Mouse (Mus musculus): ENCODE measurements around the gene Hexim1.
A peak's percentile ranks its signal among the peaks of the same experiment; 100 is the strongest.

Hexim1 gene

GRCm38 (mm10) chr11:103098531-103099190 lies 17.4 kb upstream of the Hexim1 start:
- peak; percentile 28 for DNase-seq

- DNase-seq, result peak; percentile 13
These were observed 16.6 kb upstream of the Hexim1 start for GRCm38 (mm10) chr11:103099352-103099940.

DNA sequence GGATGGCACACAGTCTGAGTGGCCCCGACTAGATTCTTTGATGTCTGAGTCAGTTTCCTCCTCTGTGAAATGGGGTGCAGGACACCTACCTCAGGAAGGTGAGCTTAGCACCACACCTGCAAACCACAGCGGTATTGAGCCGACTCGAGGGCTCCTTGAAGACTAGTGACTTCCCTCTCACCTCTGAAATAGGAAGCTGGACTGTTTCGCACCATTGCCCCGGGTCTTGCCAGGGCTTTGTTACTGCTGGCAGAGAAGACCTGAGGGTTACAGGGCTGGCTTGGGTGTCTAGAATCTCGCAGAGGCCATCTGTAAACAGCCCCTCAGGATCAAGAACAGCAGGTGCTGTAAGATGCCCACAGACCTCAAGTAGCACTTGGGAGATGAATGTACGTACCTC lies 15.7 kb upstream of the Hexim1 start:
- peak; percentile 35 for DNase-seq

DNA sequence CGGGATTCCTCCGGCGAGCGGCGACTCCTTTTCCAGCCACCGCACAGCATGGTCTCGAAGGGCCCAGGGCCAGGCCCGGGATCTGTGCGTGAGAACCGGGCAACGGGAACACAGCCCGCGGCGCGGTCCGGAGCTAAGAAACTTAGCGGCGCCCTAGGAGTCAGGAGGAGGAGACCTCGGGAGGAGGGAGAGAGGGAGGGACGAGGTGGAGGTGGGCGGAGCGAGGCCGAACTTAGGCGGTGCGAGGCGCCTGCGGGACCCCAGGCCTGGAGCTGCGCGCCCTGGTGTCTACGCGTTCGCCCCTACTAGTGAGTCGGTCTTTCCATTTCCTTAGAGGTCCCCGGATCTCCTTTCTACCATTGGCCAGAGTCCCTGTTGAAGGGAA lies 14.6 kb upstream of the Hexim1 start, which contains the start of the genes Plcd3 and Acbd4:
Gene Plcd3, minus strand, starts transcription at position 178 of the 385 bp plus-strand sequence.
Gene Acbd4, plus strand, starts transcription at position 202 of the 385 bp plus-strand sequence.
- DNase-seq, result peak; percentile 87

DNA sequence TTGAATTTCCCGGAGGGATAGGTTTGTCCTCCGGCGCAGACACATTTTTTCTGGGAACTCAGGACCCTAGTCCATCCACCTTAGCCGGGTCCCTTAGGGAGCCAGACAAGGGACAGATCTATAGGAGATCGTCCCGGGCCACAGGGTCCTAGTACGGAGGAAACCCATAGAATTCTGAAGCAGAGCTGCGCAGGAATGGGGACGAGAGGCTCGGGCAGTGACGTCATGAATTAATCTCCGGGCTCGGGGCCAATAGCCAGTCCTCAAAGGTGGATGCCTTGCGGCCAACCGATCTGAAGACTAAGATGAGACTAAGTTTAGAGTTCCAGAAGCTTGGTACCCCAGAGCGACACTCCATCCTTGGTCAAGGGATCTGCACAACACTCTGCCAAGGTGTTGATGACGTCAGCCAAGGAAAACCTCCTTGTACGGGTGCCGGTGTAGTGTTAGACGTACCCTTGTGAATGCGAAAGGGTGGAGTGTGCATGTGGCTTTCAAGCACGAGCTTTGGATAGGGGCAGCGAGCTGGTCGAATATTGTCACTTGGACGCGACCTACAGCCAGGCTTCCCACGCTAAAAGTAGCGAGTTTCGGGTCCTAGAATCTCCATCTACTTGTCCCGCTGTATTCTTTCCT lies 14.0 kb upstream of the Hexim1 start:
- peak; percentile 82 for DNase-seq

DNA sequence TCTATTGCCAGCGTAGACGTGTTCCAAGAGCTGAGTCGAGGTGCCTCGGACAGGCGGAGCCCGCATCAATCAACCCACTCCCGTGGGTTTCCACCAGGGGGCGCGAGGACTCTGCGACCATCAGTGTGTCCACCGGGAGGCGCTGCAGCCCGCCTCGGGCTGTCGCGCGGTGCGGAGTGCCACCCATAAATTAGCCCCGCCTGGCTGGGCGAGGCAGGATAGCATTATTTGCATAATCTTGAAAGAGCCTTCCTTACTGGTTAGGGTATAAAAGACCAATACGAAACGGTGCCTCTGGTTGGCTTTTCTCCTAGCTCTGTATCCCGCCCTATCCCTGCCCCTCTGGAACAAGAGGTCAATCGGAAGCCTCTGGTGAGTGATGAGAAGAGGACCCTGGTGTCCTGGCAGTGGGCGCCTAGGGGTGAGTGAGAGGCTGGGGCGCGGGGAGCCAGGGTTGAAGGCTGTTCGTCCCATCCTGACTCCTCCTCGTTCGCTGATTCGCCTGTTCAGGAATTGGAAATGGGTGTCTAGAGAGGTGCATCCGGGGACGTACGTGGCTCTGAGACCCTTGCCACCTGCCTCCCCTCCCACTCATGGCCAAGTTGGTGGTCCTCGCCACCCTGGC lies 13.2 kb upstream of the Hexim1 start:
- DNase-seq, result peak; percentile 98

DNA sequence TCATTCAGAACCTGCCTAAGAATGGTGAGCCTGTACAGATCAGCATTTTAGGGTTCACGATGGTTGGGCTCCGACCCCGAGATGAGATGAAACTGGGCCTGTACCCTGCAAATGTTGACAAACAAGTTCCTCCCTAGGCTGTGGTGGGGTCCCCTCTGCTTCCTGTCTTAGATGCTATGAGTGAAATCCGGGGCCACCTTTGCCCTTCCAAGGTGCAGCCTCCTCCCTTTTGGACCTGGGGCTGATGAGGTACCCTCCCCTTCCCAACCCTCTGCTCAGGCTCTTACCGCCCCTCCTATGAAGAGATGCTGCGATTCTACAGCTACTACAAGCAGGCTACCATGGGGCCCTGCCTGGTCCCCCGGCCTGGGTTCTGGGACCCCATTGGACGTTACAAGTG lies 12.4 kb upstream of the Hexim1 start:
- DNase-seq, result peak; percentile 59

- DNase-seq, result no peak
These were observed 11.6 kb upstream of the Hexim1 start for GRCm38 (mm10) chr11:103104469-103104868.

DNA sequence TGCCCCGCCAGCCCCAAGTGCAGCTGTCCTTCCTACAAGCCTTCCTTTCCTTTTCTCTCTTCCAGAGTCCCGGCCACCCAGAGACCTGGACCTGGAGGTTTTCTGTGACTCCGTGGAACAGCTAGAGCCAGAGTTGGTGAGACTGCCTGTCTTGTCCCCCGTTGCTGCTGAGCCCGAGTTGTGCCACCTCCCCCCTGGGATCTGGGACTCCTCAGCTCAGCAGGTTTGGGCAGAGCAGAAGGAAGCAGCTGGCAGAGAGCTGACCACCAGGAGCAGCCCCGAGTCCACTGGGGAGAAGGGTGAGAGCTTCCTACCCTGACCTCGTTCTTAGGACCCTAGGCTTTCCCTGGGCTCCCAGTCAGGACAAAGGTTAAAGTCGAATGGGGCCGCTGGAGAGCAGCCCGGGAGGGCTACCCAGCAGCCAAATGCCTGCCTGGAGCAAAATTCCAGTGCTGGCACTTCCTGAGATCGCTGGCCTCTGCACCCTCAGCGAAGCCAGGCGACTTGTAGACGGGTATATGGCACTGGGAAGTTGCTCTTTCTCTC lies 10.8 kb upstream of the Hexim1 start:
- peak; percentile 90 for DNase-seq

DNA sequence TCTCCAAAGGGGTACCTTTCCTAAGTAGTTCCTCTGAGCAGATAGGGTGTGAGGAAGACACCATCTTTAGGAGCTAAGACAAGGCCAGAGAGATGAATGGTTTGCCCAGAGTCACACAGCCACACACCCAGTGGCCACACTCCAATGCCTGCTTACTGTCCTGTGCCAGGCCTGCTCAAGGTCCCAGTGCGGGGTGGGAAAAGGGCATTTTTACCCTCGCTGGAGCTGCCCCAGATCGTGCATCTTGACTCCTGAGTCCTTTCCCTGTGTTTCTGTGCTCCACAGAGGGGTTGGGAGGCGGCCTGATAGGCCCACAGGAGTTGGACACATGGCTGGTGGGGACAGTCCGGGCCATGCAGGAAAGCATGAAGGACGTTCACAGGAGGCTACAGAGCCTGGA lies 10.2 kb upstream of the Hexim1 start:
- no peak for DNase-seq

DNA sequence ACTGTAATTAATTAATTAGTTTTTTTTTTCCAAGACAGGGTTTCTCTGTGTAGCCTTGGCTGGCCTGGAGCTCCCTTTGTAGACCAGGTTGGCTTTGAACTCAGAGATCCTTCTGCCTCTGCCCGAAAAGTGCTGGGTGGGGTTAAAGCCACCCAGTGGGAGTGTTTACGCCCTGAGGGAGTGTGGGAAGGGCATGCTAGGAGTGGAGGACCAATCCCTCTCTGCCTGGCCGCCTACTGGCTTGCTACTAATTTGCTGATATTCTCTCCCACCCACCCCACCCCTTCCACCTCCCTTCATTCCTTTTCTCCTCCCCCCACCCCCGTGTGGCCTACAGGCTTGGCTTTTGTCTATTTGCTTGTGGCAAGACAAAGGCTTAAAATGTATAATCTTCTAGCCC lies 9.6 kb upstream of the Hexim1 start:
- no peak for DNase-seq

- peak; percentile 49 for DNase-seq
These were observed 4.7 kb upstream of the Hexim1 start for GRCm38 (mm10) chr11:103111301-103111700.

DNA sequence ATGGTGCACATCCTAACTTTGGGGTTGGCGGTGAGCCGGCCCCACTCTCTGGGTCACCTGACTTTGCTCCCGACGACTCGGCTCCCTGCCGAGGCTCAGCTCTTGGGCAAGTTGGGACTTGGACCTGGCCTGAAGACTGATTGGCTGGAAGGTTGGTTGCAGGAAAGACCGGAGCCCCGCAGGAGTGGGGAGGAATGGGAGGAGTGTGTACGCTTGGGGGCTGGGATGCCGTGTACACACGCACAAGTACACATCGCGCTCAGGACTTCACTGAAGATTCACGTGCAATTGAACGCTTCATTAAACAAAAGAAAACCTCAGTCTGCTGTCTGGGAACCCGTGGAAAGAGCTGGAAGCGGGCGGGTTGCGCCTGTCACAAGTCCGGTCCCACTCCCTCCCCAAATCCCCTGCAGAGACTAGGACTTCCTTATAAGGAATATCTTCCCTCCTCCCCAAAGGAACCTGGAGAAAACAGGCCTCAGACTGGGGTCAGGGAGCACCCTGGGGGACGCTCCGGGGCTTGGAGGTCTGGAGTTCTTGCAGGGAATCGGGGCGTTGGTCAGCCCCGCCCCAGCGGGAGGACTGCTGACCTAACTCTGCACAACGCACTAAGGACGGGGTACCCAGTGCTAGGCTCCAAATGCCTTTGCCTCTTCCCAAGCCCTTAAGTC lies 4.0 kb upstream of the Hexim1 start:
- peak; percentile 92 for DNase-seq

GRCm38 (mm10) chr11:103112552-103112912 lies 3.5 kb upstream of the Hexim1 start:
- no peak for DNase-seq

DNA sequence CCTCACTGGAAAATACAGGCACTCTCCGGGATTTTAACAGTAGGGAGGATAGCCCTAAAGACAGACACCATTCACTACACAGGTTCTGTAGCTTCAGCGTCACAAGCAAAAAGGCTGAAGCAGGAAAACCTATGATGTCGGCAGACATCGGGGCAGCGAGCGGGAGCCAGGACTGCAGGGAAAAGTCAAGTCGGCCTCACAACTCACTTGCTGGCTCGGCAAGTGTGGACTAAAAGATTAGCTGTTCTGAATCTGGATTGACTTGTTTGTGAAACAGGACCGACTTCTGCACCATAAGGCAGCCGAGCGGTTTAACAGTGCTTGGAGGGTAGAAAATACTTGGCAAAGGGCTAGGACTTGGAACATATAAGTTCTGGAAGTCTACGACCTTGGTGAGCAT lies 3.0 kb upstream of the Hexim1 start:
- no peak for DNase-seq

- DNase-seq, result no peak
These were observed 2.3 kb upstream of the Hexim1 start for GRCm38 (mm10) chr11:103113771-103114170.

DNA sequence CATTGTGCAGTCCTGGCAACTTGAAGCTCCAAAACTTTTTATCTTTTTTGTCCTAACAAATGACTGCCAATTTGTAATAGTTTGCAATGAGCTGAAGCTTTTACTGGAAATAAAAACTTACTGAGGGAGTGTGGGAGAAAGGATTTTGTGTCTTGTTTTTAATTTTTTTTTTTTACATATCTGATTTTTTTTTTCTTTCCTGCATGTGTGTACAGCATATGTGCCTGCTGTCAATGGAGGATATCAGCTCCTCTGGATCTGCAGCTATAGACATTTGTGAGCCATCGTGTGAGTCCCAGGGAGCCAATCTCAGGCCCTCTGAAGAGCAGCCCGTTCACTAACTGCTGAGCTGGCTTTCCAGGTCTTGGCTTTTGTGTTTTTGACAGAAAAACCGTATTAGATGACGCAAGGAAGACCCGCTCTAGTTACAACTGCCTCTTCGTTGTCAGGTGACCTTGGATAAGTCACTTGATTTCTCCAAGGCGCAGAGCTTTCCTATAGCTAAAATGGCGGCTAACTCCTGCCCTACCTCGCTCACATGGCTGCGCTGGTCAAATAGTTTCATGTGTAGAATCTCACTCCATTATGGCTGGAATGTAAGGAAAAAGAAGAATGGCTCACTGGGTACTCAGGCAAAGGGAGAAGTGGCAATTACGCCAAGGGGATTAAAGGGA lies 1.6 kb upstream of the Hexim1 start:
- DNase-seq, result no peak

GRCm38 (mm10) chr11:103115163-103116007 lies 646 bp upstream of the Hexim1 start:
- peak; percentile 87 for DNase-seq

GRCm38 (mm10) chr11:103116959-103117590 lies 1.0 kb downstream of the Hexim1 start:
- DNase-seq, result peak; percentile 72

GRCm38 (mm10) chr11:103117591-103118009 lies 1.6 kb downstream of the Hexim1 start:
- no peak for DNase-seq

GRCm38 (mm10) chr11:103118866-103119265 lies 2.8 kb downstream of the Hexim1 start:
- DNase-seq, result no peak

Data from kidney, adult 11 months (tissue).